Mouse (Mus musculus) gonadal fat pad, adult 2 months (tissue): ENCODE data around the gene Dcxr. TPM values are rescaled to one million over a fixed set of nuclear protein-coding genes. Genes with fewer than 3 reads are reported as not detected.
"Not testable (repeated sequence)": the region's sequence is repeated elsewhere in the genome, so short reads cannot be mapped to it uniquely, and the experiment has no call there.

ENCODE experiments used
- DNase-seq: peaks from one replicate; pipeline ENCODE4 v3.0.0-alpha.2; 2012; ENCODE audit warnings: low read depth
- polyA plus RNA-seq: library from polyadenylated mRNA; depleted of rRNA; stranded (reverse); fragments of >200 nt; gene quantifications from 2 replicates; pipeline ENCODE4 v1.2.3, GENCODE M21; 2012

Dcxr gene
- polyA plus RNA-seq, 1 experiment: 202 TPM

DNA sequence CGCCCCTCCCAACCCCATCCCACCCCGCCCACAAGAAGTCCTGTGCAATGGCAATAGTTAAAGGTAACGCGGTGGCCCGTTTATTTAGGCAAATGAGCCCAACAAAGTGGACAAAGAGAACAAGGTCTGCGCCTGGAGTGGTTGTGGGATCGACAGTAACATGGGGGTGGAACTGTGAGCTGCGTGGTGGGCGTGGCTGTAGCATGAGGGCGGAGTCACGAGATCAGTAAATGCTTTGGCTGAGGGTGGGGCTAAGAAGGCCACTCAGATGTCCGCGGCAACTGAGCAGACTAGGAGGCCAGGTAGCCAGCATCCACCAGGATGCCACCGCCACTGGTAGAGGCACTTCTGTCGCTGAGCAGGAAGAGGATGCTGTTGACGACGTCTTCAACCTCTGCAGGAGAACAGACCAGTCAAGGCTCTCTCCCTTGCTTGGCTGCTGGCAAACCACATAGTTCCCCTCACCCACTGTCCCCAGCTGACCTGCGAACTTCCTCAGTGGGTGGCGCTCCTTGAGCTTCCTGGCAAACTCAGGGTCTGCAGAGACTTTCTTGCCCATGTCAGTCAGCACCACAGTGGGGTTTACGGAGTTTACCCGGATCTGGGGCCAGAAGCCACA, 2.5 kb upstream of the Dcxr start:
- not testable (repeated sequence) for DNase-seq

DNA sequence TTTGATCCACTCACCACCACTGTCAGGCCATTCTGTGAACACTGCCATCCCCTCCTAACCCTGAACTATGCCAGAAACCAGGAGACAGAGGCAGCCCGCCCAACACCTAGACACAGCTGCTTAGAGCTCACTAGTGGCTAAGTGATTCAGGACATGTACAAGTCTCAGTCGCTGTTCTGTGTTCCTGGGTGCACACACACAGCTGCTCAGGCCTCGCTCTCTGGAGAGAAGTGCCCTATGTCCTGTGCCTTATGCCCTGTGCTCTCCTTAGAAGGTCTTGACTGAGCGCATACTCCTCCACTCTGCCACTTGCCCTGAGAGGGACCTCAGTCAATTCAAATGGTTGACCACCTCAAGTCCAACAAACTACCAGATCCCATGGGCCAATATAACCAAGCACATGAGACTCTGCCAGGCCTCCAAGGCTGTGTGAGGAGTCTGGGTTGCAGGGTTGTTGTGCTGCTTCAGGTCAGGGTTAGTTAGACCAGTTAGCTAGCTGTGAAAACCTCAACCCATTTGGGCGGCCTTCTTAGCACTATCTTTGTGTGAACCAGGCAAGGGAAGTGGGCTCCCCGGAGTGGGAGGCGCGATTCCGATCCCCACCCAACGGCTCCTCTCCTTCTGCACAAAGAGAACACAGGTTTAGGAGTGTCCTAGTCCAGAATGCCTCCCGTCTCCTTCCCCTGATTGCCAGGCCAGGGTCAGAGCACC, 1.6 kb upstream of the Dcxr start:
- DNase-seq: no peak

DNA sequence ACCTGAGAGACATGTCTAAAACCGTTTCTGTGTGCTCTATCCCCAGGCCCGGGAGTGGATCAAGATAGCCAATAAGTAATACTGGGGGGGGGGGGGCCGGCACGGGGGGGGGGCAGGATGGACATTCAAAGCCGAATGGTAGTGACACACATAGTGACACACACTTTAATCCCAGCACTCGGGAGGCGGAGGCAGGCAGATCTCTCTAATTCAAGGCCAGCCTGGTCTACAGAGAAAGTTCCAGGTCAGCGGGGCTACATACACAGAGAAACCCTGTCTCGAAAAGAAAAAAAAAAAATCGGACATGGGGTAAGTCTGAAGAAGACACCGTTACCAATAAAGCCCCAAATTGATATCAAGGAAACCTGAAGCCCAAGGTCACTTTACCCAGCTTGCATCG, 483 bp upstream of the Dcxr start:
- DNase-seq: no peak

DNA sequence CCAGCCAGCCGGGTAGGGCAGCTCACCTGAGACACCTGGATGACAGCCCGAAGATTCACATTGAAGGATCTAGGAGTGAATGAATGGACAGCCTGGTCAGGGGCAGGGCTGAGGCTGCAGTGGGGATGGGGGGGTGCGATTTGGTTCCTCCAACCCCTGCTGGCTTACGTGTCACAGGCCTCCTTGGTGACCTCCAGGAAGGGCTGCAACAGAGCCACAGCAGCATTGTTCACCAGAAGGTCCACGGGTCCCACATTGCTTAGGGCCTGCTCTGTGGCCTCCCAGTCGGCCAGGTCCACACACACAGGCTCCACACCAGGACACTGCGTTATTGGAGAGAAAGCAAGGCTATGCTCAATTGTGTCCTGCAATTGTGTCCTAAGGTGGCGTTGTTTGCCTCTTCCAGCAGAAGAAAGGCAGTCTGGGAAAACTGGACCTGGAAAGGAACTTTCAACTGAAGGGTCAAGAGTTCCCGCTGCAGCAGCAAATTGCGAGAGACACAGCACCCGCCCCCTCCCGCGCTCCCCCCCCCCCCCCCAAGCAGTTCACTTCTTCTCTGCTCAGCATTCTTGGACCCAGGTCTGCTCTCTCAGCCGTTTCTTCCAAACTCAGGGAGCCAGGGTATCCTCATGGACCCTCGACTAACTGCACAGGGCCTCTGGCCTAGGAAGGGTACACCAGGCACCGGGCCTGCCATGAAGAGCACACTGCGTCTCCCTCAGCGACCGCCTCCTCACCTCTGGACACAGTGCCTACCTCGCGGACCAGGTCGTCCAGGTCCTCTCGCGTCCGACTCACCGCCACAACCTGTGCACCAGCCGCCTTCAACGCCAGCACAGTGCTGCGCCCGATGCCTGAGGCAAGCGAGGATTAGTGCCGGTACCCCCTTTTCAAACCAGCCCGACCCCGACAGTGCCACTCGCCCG, 575 bp downstream of the Dcxr start:
- no peak for DNase-seq

DNA sequence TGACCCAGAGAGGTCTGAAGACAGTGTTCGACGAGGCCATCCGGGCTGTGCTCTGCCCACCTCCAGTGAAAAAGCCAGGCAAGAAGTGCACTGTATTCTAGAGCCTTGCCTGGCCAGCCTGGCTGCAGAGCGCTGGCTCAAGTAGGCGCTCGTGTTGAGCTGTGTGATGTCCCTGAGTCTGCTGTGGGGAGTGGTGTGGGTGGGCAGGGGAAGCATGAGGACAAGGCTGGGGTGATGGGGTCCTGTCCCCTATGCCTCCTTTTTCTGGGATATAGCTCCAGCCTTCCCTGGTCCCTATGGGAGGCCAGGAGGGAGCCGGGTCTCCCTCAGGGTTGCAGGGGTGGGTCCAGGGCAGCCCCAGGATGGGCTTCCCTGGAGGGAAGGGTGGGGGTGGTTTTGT, 3.6 kb downstream of the Dcxr start:
- DNase-seq: no peak

DNA sequence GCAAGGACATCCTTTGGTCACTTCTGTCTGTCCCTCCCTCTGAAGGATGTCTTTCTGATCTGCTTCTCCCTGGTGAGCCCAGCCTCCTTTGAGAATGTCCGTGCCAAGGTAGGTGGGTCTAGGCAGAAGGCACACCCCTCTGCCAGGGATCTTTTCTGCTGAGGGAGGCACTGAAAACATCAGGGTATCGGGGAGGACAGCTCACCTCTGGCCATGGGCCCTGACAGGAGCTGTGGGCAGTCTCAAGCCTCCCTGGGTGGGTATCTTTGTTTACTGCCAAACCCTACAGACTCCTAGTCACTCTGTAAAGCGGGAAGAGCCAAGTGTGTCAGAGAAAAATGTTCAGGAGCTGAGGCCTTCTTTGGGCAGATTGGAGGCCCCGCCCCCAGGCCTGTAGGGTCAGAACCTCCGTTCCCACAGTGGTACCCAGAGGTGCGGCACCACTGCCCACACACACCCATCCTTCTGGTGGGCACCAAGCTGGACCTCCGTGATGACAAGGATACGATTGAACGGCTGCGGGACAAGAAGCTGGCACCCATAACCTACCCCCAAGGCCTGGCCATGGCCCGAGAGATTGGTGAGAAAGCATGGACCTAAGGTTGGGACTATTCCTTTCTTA, 4.2 kb downstream of the Dcxr start:
- no peak for DNase-seq

DNA sequence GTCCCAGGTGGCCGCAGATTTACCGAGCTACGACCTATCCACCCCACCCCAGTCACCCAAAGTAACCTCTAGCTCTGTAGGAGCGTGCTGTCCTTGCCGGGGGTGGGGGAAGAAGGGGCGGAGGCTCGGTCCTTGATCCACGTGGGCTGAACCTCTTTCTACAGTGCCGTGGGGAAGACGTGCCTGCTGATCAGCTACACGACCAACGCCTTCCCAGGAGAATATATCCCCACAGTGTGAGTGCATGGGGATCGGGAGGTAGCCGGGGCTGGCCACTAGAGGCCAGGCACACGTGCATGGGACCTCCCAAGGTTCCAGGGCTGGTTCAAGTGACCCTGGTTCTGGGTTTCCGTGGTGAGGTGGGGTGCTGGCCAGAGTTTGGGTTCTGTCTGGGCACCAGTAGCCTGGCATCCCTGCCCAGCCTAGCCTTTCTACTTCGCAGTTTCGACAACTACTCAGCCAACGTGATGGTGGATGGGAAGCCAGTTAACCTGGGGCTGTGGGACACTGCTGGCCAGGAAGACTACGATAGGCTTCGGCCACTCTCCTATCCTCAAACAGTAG, 4.9 kb downstream of the Dcxr start:
- no peak for DNase-seq

DNA sequence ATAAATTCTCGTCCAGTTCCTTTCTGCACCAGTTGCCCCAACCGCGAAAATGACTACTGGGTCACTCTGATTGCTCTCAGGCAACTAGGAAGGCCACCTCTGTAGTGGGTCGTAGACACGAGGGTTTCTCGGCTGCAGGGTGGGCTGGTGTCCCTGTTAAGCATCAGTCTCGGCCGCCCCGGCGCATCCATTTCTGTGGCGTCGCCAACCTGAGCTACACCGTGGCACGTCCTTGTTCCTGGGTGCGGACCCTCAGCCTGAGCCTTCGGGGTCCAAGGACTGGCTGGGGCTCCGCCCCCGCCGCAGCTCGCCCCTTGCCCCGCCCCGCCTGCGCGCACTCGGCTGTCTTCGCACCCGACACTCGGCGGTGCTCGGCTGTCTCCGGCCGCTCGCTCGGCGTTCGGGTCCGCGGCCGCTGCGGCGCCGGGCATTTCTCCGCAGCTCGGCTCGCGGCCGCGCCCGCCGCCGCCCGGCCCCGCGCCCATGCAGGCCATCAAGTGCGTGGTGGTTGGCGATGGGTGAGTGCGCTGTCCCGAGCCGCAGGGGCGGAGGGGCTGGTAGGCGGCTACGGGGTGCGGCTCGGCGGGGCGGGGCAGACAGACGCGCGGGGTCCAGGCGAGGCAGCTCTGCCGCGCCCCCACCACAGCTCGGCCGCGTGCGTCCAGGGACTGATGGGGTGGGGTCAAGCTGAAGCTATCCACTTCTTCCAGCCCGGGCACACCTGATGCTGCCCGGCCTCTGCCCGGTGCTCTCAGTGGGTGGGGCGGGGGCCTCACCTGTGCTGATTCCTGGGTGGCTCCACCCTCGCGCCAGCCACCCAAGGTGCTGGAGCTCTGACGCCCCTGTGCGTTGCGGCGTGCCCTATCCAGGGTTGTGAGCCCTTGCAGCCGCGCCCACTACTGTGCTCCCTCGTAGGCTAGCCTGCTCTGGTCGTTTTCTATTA, 5.7 kb downstream of the Dcxr start, which contains the start of gene Rac3:
Rac3 (plus strand) TSS at position 347 of the 943 bp plus-strand sequence.
- DNase-seq: no peak

DNA sequence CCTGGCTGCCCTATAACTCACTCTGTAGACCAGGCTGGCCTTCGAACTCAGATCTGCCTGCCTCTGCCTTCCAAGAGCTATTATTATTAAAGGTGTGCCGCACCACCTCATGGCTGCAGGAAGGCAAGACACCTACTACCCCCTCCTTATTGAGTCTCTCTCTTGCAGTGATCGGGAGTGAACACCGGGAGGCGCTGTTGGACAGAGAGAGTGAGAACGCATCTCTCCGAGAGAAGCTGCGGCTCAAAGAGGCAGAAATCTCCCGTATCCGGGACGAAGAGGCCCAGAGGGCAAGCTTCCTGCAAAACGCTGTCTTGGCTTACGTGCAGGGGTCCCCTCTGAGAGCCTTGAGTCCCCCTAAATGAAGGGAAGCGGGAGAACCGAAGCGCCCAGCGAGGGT, 6.6 kb downstream of the Dcxr start:
- DNase-seq: no peak

DNA sequence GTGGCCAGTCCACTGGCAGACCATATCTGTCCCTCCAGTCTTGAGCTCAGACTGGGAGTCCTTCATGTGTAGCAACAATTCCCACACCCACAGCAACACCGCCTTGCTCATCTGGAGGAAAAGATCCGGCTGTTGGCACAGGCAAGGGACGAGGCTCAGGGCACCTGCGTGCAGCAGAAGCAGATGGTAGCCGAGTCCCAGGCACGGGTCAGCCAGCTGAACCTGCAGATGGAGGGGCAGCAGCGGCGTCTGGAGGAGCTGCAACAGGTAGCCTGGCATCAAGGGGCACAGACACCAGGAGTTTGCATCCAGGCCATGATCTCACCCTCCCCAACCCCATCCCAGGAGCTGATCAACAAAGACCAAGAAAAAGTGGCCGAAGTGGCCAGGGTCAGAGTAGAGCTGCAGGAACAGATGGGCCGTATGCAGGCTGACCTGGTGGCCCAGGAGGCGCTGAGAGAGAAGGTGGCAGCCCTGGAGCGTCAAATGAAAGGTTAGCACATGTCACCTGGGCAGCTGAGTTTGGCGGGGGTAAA, 7.2 kb downstream of the Dcxr start:
- no peak for DNase-seq

DNA sequence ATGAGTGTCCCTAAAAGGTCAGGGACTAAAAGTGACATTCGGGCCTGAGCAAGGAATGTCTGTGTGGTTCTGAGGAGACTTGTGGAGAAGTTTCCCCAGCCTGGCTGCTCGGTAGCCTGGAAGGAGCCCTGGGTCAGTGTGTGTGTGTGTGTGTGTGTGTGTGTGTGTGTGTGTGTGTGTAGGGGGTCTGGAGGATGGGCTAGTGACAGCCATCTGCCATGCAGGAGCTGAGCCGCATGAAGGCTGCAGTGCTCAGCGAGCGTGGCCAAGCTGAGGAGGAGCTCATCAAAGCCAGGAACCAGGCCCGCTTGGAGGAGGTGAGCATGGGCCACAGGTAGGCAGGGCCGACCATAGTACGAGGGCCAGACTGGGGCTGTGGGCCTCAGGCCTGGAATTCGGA, 7.8 kb downstream of the Dcxr start:
- DNase-seq: no peak

DNA sequence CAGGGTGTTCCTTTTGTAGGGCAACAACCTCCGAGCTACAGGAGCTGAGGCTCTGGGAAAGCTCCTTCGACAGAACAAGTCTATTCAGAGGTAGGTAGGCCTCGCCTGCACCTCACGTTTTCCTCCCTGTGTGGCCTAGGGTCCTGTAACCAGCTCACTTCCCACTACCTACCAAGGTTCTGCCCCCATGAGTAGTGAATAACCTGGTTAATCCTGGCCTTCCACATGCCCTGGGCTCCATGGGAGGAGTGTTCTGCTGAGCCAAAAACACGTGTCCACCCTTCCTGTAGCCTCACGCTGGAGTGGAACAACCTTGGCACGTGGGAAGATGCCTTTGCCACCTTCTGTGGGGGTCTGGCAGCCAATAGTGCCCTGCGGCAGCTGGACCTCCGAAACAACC, 11.9 kb downstream of the Dcxr start:
- no peak for DNase-seq

DNA sequence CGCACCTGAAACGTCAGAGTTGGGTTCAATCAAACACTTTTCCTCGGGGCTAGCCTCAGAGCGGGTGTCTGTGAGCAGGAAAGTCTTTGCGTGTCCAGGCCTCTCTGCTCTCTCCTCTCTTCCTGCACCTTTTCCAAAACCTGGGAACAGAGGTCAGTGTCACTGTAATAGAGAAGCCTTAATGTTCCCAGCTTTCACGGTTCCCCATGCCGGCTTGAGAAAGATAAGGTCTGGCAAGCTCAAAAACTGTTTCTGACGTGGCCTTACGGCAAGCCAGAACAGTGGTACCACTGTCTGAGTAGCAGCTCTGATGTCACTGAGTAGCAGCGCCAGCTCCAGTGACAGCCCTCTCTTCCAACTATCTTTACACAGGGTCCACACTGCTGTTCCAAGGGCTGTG, 12.5 kb downstream of the Dcxr start:
- DNase-seq: no peak

DNA sequence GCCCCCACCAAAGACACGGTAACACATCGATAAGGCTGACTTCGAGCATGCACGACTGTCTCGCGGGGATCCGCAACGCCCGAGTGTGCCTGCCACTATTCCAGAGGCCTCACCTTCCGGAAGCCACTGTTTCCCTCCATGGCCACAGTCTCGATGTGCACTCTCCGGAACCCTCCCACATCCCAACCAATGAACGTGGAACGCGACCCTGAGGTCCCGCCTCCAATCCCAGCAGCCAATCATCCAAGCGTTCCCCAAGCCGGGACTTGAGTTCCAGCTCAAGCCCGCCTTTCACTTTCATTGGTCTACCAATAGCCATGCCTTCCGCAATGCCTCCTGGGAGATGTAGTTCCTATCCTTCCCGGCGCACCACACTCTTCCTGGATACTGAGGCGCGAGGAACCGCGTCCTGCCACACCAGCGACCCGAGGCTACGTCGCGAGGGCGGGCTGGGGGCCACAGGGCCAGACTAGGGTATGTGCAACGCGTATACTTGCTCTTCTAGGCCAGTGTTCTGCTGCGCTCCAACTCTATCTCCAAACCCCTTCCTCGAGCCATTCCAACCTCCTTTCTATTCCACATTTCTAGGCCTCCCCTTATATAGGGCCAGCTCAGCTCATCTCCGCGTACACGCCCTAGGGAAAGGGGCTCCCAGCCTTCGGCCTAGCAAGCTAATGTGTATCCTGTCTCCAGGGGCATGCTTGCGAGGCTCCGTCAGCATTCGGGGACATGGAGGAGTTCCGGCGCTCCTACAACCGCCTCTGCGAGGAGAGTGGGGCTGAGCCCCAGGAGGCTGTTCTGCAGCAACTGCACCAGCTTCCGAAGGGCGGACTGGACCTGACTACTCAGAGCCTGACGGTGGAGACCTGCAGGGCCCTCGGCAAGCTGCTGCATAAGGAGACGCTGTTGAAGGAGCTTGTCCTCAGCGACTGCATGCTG, 13.2 kb downstream of the Dcxr start, which contains the start of the genes Cenpx and Lrrc45:
Cenpx (minus strand) TSS at position 159 of the 939 bp plus-strand sequence.
Lrrc45 (plus strand) TSS at position 346 of the 939 bp plus-strand sequence.
- no peak for DNase-seq

DNA sequence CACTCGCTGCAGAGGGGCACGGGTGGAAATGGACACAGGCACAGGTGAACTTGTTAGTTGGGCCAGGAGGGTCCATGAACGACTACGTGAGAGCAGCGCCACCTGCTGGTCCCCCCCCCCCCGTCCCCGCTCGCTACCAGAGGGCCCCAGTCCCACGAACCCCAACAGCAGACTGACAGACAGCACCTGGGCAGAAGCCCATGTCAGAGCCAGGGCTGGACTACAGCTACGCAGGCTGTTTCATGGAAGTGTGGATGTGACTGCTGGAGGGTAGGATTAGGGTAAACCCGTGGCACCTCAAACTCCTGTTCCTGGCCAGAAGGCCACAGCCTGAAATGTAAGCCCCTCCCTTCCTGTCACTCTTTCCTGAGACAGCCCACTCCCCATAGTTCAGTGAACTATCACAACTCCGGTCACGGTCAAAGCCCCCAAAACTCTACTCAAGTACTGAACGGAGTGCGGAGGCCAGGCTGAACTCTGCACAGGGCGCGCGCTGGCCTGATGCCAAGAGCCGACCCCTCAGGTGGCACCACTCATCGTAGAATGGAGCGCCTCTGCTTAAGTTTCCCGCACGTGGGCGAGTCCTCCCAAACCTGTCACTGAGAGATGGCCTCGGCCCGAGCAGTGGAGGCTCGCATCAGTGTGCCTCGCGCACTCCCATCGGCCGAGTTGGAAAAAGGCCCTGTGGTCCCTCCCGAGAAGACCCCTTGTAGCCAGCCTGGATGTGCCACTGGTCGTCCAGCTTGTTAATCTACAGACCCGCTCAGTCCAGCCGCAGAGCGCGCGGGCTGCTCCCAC, 14.1 kb downstream of the Dcxr start:
- no peak for DNase-seq

DNA sequence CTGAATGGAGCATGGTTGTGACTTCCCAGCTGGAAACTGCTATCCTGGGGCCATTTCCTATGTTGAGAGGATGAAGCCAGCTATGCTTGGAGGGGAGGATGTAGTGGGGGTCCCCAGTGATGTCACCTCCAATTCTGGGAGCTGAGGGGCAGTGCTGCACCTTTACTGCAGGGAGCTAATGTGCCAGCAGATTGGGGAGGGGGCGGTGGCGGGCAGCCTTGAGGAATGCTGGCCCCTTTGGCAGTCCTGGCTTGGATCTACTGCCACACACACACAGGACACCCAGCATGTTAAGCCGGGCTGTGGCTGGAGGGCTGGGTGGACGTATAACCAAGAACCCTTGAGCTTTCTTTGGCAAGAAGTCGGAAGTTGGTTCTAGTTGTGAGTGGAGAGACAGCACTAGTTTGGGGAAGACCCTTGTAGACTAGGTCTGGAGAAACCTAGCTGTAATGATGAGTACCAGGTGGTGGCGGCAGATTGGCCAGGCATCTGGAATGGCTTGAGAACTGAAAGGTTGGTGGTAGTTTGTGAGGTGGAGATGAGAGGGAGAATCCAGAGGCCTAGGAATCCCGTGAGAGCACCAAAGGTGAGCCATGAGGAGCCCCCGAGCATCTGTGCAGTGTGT, 15.0 kb downstream of the Dcxr start:
- no peak for DNase-seq

DNA sequence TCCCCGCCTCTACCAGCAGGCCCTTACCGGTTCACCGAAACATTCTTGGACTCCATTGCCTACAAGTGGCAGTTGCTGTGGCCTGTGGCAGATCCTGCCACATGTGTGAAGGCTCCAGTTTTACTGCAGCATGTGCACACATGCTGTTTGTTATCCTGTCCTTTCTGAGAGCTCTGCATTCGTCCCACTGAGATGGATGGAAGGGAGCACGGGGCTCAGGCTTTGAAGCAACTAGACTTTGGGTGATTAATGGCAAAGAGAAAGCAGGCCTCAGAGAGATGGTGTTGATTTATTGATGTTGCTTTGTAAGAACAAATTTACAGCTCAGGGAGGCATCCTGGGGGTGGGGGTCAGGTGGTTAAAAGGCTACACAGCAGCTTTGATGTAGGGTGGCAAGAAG, 16.4 kb downstream of the Dcxr start:
- no peak for DNase-seq

DNA sequence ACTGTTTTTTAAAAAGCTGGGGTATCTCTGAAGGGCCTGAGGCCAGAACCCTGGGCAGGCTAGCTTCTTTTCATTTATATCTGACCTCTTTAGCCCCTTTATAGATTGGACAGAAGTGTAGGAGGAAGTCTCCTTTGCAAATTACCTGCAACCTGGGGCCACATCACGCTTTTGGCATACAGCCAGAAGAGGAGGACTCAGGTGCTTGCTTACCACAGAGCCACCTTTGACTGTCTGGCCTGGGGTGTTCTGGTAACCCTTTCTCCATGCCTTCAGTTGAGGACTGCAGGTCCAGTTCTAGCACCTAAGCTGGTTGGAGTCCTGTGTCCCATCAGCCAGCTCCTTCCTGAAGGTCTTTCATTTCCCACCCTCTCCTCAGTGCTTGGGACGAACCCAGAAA, 17.5 kb downstream of the Dcxr start:
- DNase-seq: no peak
